In genomic region chr5:125363894-125364293, GRCm38 (mm10) we compare ENCODE assay signal across 11 mouse cellular contexts. TPM values are rescaled to one million over a fixed set of nuclear protein-coding genes. Genes with fewer than 3 reads are reported as not detected.
A peak's percentile ranks its signal among the peaks of the same experiment; 100 is the strongest.
DNase-seq lines count a peak whose midpoint lies in the region; ATAC-seq and TF ChIP-seq lines count a peak whose summit lies in the region.
"Had no signal": no experiment of that assay in that cellular context is flagged by ENCODE, and none has a peak within 500 bp of the region (broad histone marks: within the 10 kb centered on the region; RNA-seq: fewer than 3 reads in every experiment).

No protein-coding gene starts in this region.

- DNase-seq in gastrocnemius, adult 2 months = peak; percentile 48
- DNase-seq in gastrocnemius, adult 18-20 months (ENCODE audit: low spot score) = no peak
- peak; percentile 43 for DNase-seq in urinary bladder, postnatal 14 days (ENCODE audit: low spot score)
- DNase-seq in urinary bladder, adult 18-20 months (ENCODE audit: low spot score in 2 of 2) = no peak
- DNase-seq in kidney, postnatal 10 days = peak; percentile 90
- DNase-seq in cerebellum, postnatal 25 days = no peak
- no peak for DNase-seq in embryo, embryonic 10 days (ENCODE audit: low spot score)

- ATAC-seq in cerebellum, adult (ENCODE audit: insufficient number of reproducible peaks, low FRiP score, low TSS enrichment) = no peak
- ATAC-seq: CD4-positive, CD25-positive, alpha-beta regulatory T cell, adult 4 months; midbrain, embryonic 16.5 days had no signal

- no peak for TF ChIP-seq CTCF in gastrocnemius, adult 2 months (IDR thresholded peaks at IDR 0.05)

- H3K27ac ChIP-seq in gastrocnemius, adult 2 months = no peak overlapping the region
- H3K27ac ChIP-seq: embryonic facial prominence, embryonic 12.5 days had no signal

- intact Hi-C loops in gastrocnemius, adult 2 months (cut with DNase I) = loop anchor here (5.0 kb wide), 1 partner anchor 77 kb away; no protein-coding TSS in a partner anchor

- no peak overlapping the region for H3K4me3 ChIP-seq in gastrocnemius, adult 2 months
- H3K4me3 ChIP-seq: embryonic facial prominence, embryonic 12.5 days had no signal

RNA-seq across cellular contexts. Expression of gene Scarb1, which starts 23.0 kb away (rescaled TPM):
- total RNA-seq in gastrocnemius, adult 2 months (2021) = 10 to 100 TPM; 11.8 to 16.9 TPM
- 10 to 100 TPM; 10.0 to 11.0 TPM for total RNA-seq in gastrocnemius, adult 18-20 months (2021)

RNA-seq across cellular contexts. Expression of gene Gm10382, which starts 25.2 kb away (rescaled TPM):
- total RNA-seq in gastrocnemius, adult 2 months (2021) = not detected
- under 1 TPM in 1 of 2 experiments, not detected in 1; 0.24 TPM for total RNA-seq in gastrocnemius, adult 18-20 months (2021)

RNA-seq across cellular contexts. Expression of gene Ubc, which starts 26.1 kb away (rescaled TPM):
- total RNA-seq in gastrocnemius, adult 2 months (2021) = 1,000 to 10,000 TPM; 1,479 to 2,293 TPM
- total RNA-seq in gastrocnemius, adult 18-20 months (2021) = 1,000 to 10,000 TPM; 1,764 to 2,031 TPM

Comparison
In these comparisons a context has a peak if more than half of its experiments do, and no peak if none do; other contexts are left out.
1. DNase-seq: peak in gastrocnemius, adult 2 months (single experiment), urinary bladder, postnatal 14 days (single experiment) and kidney, postnatal 10 days (single experiment); none in gastrocnemius, adult 18-20 months (single experiment), urinary bladder, adult 18-20 months (0 of 2), cerebellum, postnatal 25 days (0 of 2) and embryo, embryonic 10 days (single experiment).